Mouse (Mus musculus): ENCODE data around the gene Ptgfr. TPM values are rescaled to one million over a fixed set of nuclear protein-coding genes. Genes with fewer than 3 reads are reported as not detected.

The Ptgfr gene
- polyA plus RNA-seq, 1 experiment, result not detected

GRCm38 (mm10) chr3:151846292-151846691 is 8.9 kb upstream of the Ptgfr start:
- Histone ChIP-seq H3K4me3 (ENCODE audit: low read depth, low read length) (no peak overlapping the region), H3K9me3 (replicated peaks; ENCODE audit: control insufficient read depth, insufficient read depth, low read length, poor library complexity, severe bottlenecking) (no peaks in the 10 kb centered on the region), H3K36me3 (ENCODE audit: control insufficient read depth, insufficient read depth, low read length, poor library complexity, severe bottlenecking) (no peaks in the 10 kb centered on the region), H3K27ac (ENCODE audit: insufficient read depth, low read length) (no peak overlapping the region), H3K4me1 (ENCODE audit: control insufficient read depth, insufficient read depth, low read length) (no peaks in the 10 kb centered on the region), H3K27me3 (ENCODE audit: control insufficient read depth, insufficient read depth, low read length, poor library complexity, severe bottlenecking) (no peaks in the 10 kb centered on the region; the same call in 1 of the 2 replicates), H3K9ac (ENCODE audit: low read depth, poor library complexity, severe bottlenecking) (no peak overlapping the region)
- TF ChIP-seq EP300 (IDR thresholded peaks at IDR 0.05; ENCODE audit: insufficient read depth, low read depth, low read length) (no peak), POLR2A (IDR thresholded peaks at IDR 0.05; ENCODE audit: insufficient read depth, low read length) (no peak), CTCF (IDR thresholded peaks at IDR 0.05; ENCODE audit: low read depth, low read length) (no peak)

- no peaks in the 10 kb centered on the region for H3K9me3 ChIP-seq (replicated peaks; ENCODE audit: control insufficient read depth, insufficient read depth, low read length, poor library complexity, severe bottlenecking)
- H3K4me1 ChIP-seq (ENCODE audit: control insufficient read depth, insufficient read depth, low read length), result no peaks in the 10 kb centered on the region
- no peaks in the 10 kb centered on the region for H3K27me3 ChIP-seq (ENCODE audit: control insufficient read depth, insufficient read depth, low read length, poor library complexity, severe bottlenecking)
- H3K27ac ChIP-seq (ENCODE audit: insufficient read depth, low read length), result no peak overlapping the region
- H3K36me3 ChIP-seq (ENCODE audit: control insufficient read depth, insufficient read depth, low read length, poor library complexity, severe bottlenecking), result no peaks in the 10 kb centered on the region
- H3K4me3 ChIP-seq (ENCODE audit: low read depth, low read length), result no peak overlapping the region
- TF ChIP-seq CTCF (IDR thresholded peaks at IDR 0.05; ENCODE audit: low read depth, low read length) (no peak), EP300 (IDR thresholded peaks at IDR 0.05; ENCODE audit: insufficient read depth, low read depth, low read length) (no peak), POLR2A (IDR thresholded peaks at IDR 0.05; ENCODE audit: insufficient read depth, low read length) (no peak)
- H3K9ac ChIP-seq (ENCODE audit: low read depth, poor library complexity, severe bottlenecking), result no peak overlapping the region
Measured at GRCm38 (mm10) chr3:151844361-151845154, 7.1 kb upstream of the Ptgfr start.

GRCm38 (mm10) chr3:151840688-151841087 is 3.3 kb upstream of the Ptgfr start:
- Histone ChIP-seq H3K27me3 (ENCODE audit: control insufficient read depth, insufficient read depth, low read length, poor library complexity, severe bottlenecking) (peaks cover 3% of the 10 kb centered on the region; the same call in 1 of the 2 replicates), H3K4me1 (ENCODE audit: control insufficient read depth, insufficient read depth, low read length) (no peaks in the 10 kb centered on the region), H3K9ac (ENCODE audit: low read depth, poor library complexity, severe bottlenecking) (no peak overlapping the region), H3K9me3 (replicated peaks; ENCODE audit: control insufficient read depth, insufficient read depth, low read length, poor library complexity, severe bottlenecking) (no peaks in the 10 kb centered on the region), H3K36me3 (ENCODE audit: control insufficient read depth, insufficient read depth, low read length, poor library complexity, severe bottlenecking) (no peaks in the 10 kb centered on the region), H3K4me3 (ENCODE audit: low read depth, low read length) (no peak overlapping the region), H3K27ac (ENCODE audit: insufficient read depth, low read length) (no peak overlapping the region)
- TF ChIP-seq POLR2A (IDR thresholded peaks at IDR 0.05; ENCODE audit: insufficient read depth, low read length) (no peak), CTCF (IDR thresholded peaks at IDR 0.05; ENCODE audit: low read depth, low read length) (no peak), EP300 (IDR thresholded peaks at IDR 0.05; ENCODE audit: insufficient read depth, low read depth, low read length) (no peak)

DNA sequence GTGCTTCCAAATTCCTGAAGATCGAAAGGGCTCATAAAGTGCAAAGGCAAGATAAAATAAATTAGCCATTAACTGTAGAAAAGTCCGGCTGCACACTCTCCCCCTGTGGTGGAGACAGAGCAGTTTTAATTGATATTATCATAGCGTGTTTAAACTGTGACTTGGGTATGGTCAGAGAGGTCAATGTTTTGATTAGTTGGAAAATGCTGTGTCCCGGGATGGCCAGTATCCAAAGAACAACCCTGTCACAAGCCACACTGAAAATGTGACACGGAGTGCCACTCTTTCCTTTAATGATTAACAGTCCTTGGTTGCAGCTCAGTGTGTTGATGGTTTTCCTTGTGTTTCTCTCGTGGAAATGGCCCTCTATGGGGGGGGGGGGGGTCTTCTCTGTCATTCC is 942 bp upstream of the Ptgfr start:
- no peak overlapping the region for H3K27ac ChIP-seq (ENCODE audit: insufficient read depth, low read length)
- H3K9ac ChIP-seq (ENCODE audit: low read depth, poor library complexity, severe bottlenecking), result no peak overlapping the region

GRCm38 (mm10) chr3:151837749-151838148 is 319 bp upstream of the Ptgfr start:
- H3K36me3 ChIP-seq (ENCODE audit: control insufficient read depth, insufficient read depth, low read length, poor library complexity, severe bottlenecking), result no peaks in the 10 kb centered on the region
- peaks cover 3% of the 10 kb centered on the region for H3K27me3 ChIP-seq (ENCODE audit: control insufficient read depth, insufficient read depth, low read length, poor library complexity, severe bottlenecking)
- H3K9me3 ChIP-seq (replicated peaks; ENCODE audit: control insufficient read depth, insufficient read depth, low read length, poor library complexity, severe bottlenecking), result no peaks in the 10 kb centered on the region
- TF ChIP-seq CTCF (IDR thresholded peaks at IDR 0.05; ENCODE audit: low read depth, low read length), result no peak
- TF ChIP-seq EP300 (IDR thresholded peaks at IDR 0.05; ENCODE audit: insufficient read depth, low read depth, low read length), result no peak
- TF ChIP-seq POLR2A (IDR thresholded peaks at IDR 0.05; ENCODE audit: insufficient read depth, low read length), result no peak
- no peaks in the 10 kb centered on the region for H3K4me1 ChIP-seq (ENCODE audit: control insufficient read depth, insufficient read depth, low read length)
- no peak overlapping the region for H3K27ac ChIP-seq (ENCODE audit: insufficient read depth, low read length)
- H3K4me3 ChIP-seq (ENCODE audit: low read depth, low read length), result no peak overlapping the region
- H3K9ac ChIP-seq (ENCODE audit: low read depth, poor library complexity, severe bottlenecking), result no peak overlapping the region

More for the DNA sequence above, 942 bp upstream of the Ptgfr start:
- Histone ChIP-seq H3K9me3 (replicated peaks; ENCODE audit: control insufficient read depth, insufficient read depth, low read length, poor library complexity, severe bottlenecking) (no peaks in the 10 kb centered on the region), H3K27me3 (ENCODE audit: control insufficient read depth, insufficient read depth, low read length, poor library complexity, severe bottlenecking) (peaks cover 3% of the 10 kb centered on the region), H3K4me1 (ENCODE audit: control insufficient read depth, insufficient read depth, low read length) (no peaks in the 10 kb centered on the region), H3K36me3 (ENCODE audit: control insufficient read depth, insufficient read depth, low read length, poor library complexity, severe bottlenecking) (no peaks in the 10 kb centered on the region), H3K4me3 (ENCODE audit: low read depth, low read length) (no peak overlapping the region)
- no peak for TF ChIP-seq POLR2A (IDR thresholded peaks at IDR 0.05; ENCODE audit: insufficient read depth, low read length)

DNA sequence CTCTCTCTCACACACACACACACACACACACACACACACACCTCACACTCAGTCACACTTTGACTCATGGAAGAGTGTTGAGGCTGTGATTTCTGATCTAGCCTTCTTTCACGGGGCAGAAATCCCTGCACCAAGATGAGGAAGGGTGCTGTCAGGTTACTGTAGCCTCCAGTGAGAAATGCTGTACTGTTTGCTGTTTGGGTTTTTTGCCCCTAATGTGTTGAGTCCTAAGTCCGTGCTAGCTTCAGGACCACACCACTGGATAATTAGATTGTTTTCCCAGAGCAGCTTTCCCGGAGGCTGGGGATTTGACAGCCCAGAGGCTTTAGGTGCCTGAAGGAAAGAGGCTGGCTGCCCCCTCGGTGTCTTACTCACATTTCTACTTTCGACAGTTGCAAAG is 979 bp downstream of the Ptgfr start:
- H3K9ac ChIP-seq (ENCODE audit: low read depth, poor library complexity, severe bottlenecking), result no peak overlapping the region
- H3K4me1 ChIP-seq (ENCODE audit: control insufficient read depth, insufficient read depth, low read length), result no peaks in the 10 kb centered on the region
- no peak overlapping the region for H3K4me3 ChIP-seq (ENCODE audit: low read depth, low read length)
- H3K27ac ChIP-seq (ENCODE audit: insufficient read depth, low read length), result no peak overlapping the region
- H3K27me3 ChIP-seq (ENCODE audit: control insufficient read depth, insufficient read depth, low read length, poor library complexity, severe bottlenecking), result peaks cover 3% of the 10 kb centered on the region
- TF ChIP-seq CTCF (IDR thresholded peaks at IDR 0.05; ENCODE audit: low read depth, low read length), result no peak
- no peak for TF ChIP-seq POLR2A (IDR thresholded peaks at IDR 0.05; ENCODE audit: insufficient read depth, low read length)
- no peak for TF ChIP-seq EP300 (IDR thresholded peaks at IDR 0.05; ENCODE audit: insufficient read depth, low read depth, low read length)
- no peaks in the 10 kb centered on the region for H3K9me3 ChIP-seq (replicated peaks; ENCODE audit: control insufficient read depth, insufficient read depth, low read length, poor library complexity, severe bottlenecking)
- H3K36me3 ChIP-seq (ENCODE audit: control insufficient read depth, insufficient read depth, low read length, poor library complexity, severe bottlenecking), result no peaks in the 10 kb centered on the region
